Mouse (Mus musculus) bone marrow macrophage, adult 2 months (primary cell): Measurements from ENCODE around the gene Nom1.

Source experiments
- CTCF ChIP-seq: IDR thresholded peaks from 2 replicates; pipeline ENCODE4 v1.5.1; 2012; ENCODE audit warnings: low read depth, mild to moderate bottlenecking, low read length, moderate library complexity
- POLR2A ChIP-seq: IDR thresholded peaks from 2 replicates; pipeline ENCODE4 v1.6.1; 2012; ENCODE audit warnings: mild to moderate bottlenecking, low read depth, low read length, borderline replicate concordance

DNA sequence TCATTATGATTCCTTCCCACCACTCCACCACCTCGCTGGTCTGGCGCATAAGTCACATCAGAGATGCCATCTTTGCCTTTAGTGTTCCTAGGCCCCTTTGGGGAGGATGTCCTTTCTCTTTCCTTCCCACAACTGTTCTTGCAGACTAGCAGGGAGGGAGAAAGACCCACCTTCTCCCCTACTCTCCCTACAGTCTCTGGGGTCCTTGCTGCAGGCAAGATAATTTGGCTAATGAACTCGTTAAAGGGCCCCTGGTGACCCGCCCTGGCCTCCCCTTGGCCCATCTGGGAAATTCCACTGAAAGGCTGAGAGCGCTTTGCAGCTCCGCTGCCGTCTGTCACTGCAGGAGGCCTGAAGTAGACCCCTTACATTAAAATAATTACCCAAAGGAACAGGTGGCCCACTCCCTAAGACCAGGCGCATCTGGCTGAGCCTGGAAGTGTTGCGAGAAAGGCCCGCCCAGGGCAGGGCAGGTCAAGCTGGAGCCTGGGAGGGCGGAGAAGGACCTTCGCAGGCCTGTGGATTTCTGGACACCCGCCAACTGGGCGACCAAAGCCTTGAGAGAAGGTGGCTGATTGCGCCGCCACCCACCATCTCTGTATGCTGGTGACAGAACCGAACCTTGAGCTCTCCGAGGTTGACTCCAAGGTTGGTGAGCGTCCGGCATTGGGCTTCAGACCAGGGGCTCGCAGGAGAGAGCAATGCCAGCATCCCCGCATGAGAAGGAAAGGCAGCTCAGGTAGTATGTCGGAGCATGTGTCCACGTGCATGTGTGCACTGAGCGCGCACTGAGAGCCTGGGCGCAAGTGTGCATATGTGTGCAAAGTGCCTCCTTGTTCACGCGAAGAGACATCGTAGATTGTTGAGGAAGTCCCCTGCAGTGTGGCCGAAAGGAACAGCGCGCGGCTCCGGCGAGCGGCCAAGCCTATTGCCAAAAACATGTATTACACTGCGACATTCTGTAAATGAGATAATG is 50.8 kb downstream of the Nom1 start:
- no peak for TF ChIP-seq CTCF
- no peak for TF ChIP-seq POLR2A
